Mouse (Mus musculus) E14TG2a.4 (cell line): ENCODE data around the gene Clstn3.

Experiments
- CTCF ChIP-seq: conservative IDR thresholded peaks from 2 replicates; pipeline ENCODE4 v1.5.1; 2014; ENCODE audit warnings: low read length
- NANOG ChIP-seq: IDR thresholded peaks from 2 replicates; pipeline ENCODE4 v1.6.1; 2014; ENCODE audit warnings: borderline replicate concordance, low read length, mixed read lengths
- POU5F1 ChIP-seq: IDR thresholded peaks from 2 replicates; pipeline ENCODE4 v1.6.1; 2014; ENCODE audit warnings: low read length, borderline replicate concordance

GRCm38 (mm10) chr6:124476796-124477195 is 12.2 kb upstream of the Clstn3 start:
- TF ChIP-seq CTCF = no peak
- no peak for TF ChIP-seq POU5F1
- TF ChIP-seq NANOG = no peak
